Mouse (Mus musculus) E14TG2a.4 (cell line): ENCODE results near the gene Hist1h4b.
A peak's percentile ranks its signal among the peaks of the same experiment; 100 is the strongest.

Experiments used
- H3K27me3 ChIP-seq: 2 replicates; pipeline ENCODE4 v1.6.1; 2014; ENCODE audit warnings: low read length, control low read depth; ENCODE audit not compliant: insufficient read depth
- H3K36me3 ChIP-seq: 2 replicates; pipeline ENCODE4 v1.6.1; 2014; ENCODE audit warnings: low read length, control low read depth; ENCODE audit not compliant: insufficient read depth
- H3K4me1 ChIP-seq: replicated peaks from 2 replicates; pipeline ENCODE4 v1.6.1; 2014; ENCODE audit warnings: low read depth, low read length, control low read depth
- H3K4me3 ChIP-seq: replicated peaks from 2 replicates; pipeline ENCODE4 v1.5.1; 2014; ENCODE audit warnings: mild to moderate bottlenecking, low read length
- H3K9me3 ChIP-seq: 2 replicates; pipeline ENCODE4 v1.6.1; 2014; ENCODE audit warnings: low read length, control low read depth
- CTCF ChIP-seq: conservative IDR thresholded peaks from 2 replicates; pipeline ENCODE4 v1.5.1; 2014; ENCODE audit warnings: low read length
- NANOG ChIP-seq: IDR thresholded peaks from 2 replicates; pipeline ENCODE4 v1.6.1; 2014; ENCODE audit warnings: borderline replicate concordance, low read length, mixed read lengths
- POU5F1 ChIP-seq: IDR thresholded peaks from 2 replicates; pipeline ENCODE4 v1.6.1; 2014; ENCODE audit warnings: low read length, borderline replicate concordance

Gene Hist1h4b

DNA sequence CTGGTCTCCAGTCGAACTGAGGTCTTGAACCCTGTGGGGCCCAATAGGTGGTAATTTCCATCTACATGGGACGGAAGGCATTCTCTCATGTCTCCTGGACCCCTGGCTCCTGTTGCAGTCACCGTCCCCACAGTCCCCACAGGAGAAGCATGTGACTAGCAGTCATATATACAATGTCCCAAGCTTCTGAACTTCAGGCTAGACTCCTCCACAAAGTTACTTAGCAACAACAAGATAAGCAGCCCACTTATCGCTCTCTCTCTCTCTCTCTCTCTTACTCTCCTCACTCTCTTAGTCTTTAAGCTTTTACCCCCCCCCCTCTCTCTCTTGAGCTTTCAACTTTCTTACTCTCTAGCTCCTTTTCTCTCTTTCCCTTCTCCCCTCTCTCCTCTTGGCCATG, 32.6 kb upstream of the Hist1h4b start:
- Histone ChIP-seq H3K4me3 (no peak overlapping the region), H3K9me3 (no peaks in the 10 kb centered on the region), H3K27me3 (peaks cover 19% of the 10 kb centered on the region), H3K36me3 (no peaks in the 10 kb centered on the region), H3K4me1 (peaks cover 4% of the 10 kb centered on the region; the same call in 1 of the 2 replicates)
- TF ChIP-seq POU5F1 = no peak
- no peak for TF ChIP-seq CTCF
- no peak for TF ChIP-seq NANOG

DNA sequence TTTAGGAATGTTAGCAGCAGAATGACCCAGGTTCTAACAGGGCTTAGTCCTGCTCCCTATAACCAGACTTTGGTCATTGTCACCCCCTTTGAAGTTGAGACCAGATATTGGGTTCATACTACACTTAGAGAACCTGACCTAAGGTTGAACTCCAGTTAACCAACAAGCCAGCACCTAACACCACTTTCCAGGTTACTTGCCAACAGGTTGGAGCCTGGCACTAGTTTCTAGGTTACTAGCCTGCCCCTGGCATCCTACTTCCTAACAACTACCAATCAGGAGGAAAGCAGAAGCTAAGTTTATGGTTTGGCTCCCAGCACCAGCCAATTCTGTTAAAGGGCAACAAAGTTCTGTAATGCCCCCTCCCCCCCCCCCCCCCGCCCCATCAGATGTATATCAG, 31.6 kb upstream of the Hist1h4b start:
- Histone ChIP-seq H3K36me3 (no peaks in the 10 kb centered on the region), H3K9me3 (no peaks in the 10 kb centered on the region), H3K4me3 (no peak overlapping the region), H3K27me3 (peaks cover 21% of the 10 kb centered on the region), H3K4me1 (peaks cover 5% of the 10 kb centered on the region; the same call in 1 of the 2 replicates)
- no peak for TF ChIP-seq CTCF
- TF ChIP-seq POU5F1 = no peak
- TF ChIP-seq NANOG = no peak

DNA sequence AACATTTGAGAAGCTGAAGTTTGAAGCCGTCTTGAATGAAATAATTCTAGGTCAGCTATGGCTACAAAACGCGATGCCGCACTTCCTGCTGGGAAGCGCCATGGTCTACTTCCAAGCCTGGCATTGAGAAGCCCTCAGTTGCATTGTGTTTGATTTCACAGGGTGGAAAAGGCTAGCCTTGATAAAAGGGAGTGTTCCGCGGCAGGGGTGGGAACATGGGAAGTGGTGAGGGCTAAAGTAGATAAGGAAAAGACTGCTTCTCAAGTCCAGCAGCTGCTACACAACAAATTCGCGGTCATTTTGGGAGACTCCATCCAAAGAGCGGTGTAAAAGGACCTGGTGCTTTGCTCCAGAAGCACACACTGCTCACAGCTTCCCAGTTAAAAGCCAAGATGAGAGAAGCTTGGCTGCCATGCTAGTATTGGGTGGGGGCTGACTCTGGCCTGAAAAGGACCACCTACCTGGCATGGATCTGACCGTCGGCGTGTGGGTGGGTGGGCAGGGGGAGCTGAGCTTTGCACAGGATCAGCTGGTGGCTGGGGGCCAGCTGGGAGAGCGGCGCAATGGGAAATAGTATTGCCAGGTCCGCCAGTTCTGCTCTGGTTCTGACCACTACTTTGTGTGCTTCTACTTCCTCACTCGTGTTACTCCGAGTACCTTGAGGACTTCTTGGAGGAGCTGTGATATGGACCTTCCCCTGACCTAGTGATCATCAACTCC, 28.2 kb upstream of the Hist1h4b start:
- Histone ChIP-seq H3K36me3 (no peaks in the 10 kb centered on the region), H3K9me3 (no peaks in the 10 kb centered on the region), H3K4me3 (no peak overlapping the region), H3K27me3 (peaks cover 21% of the 10 kb centered on the region), H3K4me1 (peaks cover 5% of the 10 kb centered on the region; the same call in 1 of the 2 replicates)
- TF ChIP-seq POU5F1 = no peak

DNA sequence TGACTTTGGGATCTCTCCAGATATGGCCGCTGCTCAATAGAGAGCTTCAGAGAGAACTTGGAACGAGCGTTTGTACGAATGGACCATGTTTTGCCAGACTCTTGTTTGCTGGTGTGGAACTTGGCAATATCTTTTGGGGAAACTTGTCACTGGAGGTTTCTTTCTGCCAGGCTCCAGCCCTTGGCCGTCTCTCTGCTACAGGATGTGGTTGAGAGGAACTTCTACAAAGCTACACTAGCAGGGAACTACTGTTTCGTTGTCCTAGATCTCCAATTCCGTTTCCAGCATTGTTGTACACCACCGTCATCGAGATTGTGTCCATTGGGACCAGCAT, 27.7 kb upstream of the Hist1h4b start:
- no peak for TF ChIP-seq POU5F1
- TF ChIP-seq CTCF = no peak
- TF ChIP-seq NANOG = no peak
- no peaks in the 10 kb centered on the region for H3K9me3 ChIP-seq
- peaks cover 5% of the 10 kb centered on the region; the same call in 1 of the 2 replicates for H3K4me1 ChIP-seq
- no peaks in the 10 kb centered on the region for H3K36me3 ChIP-seq
- peaks cover 17% of the 10 kb centered on the region for H3K27me3 ChIP-seq
- H3K4me3 ChIP-seq = no peak overlapping the region

DNA sequence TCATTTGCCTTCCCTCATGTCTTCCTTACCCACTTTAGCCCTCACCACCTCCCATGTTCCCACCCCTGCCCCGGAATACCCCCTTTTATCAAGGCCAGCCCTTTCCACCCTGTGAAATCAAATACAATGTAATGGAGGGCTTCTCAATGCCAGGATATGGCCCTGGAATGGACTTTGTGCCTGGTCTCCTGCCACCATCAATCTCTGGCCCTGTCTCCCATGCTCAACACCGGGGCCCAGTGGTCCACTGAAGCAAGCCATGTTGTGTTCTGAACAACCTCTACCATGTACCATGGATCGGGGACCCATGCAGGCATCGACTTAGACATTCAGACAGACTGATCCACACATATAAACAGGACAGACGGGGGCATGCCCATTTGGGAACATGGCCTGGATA, 27.1 kb upstream of the Hist1h4b start:
- H3K36me3 ChIP-seq = no peaks in the 10 kb centered on the region
- H3K4me3 ChIP-seq = no peak overlapping the region
- H3K27me3 ChIP-seq = peaks cover 17% of the 10 kb centered on the region
- no peaks in the 10 kb centered on the region for H3K9me3 ChIP-seq
- H3K4me1 ChIP-seq = peaks cover 5% of the 10 kb centered on the region; the same call in 1 of the 2 replicates
- no peak for TF ChIP-seq CTCF
- no peak for TF ChIP-seq NANOG
- no peak for TF ChIP-seq POU5F1

DNA sequence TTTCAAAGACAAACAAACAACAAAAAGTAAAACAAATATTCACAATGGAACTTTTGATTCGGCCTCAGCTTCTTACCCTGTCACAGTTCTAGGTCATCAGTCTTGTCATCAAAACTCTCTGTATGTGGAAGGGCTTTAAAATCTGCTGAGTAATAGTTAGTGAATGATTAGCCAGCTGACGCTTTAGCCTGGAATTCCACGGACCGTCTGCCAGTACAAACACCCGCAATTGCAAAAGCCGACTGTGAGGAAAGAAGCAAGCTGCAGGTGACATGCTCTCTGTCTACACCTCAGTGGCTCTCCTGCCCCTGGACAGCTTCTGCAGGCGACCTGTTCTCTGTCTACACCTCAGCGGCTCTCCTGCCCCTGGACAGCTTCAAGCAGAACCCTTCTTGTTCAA, 26.3 kb upstream of the Hist1h4b start:
- H3K4me1 ChIP-seq = peaks cover 5% of the 10 kb centered on the region; the same call in 1 of the 2 replicates
- H3K4me3 ChIP-seq = no peak overlapping the region
- H3K27me3 ChIP-seq = peaks cover 17% of the 10 kb centered on the region
- no peaks in the 10 kb centered on the region for H3K9me3 ChIP-seq
- no peaks in the 10 kb centered on the region for H3K36me3 ChIP-seq
- TF ChIP-seq CTCF = no peak
- TF ChIP-seq NANOG = no peak
- no peak for TF ChIP-seq POU5F1

DNA sequence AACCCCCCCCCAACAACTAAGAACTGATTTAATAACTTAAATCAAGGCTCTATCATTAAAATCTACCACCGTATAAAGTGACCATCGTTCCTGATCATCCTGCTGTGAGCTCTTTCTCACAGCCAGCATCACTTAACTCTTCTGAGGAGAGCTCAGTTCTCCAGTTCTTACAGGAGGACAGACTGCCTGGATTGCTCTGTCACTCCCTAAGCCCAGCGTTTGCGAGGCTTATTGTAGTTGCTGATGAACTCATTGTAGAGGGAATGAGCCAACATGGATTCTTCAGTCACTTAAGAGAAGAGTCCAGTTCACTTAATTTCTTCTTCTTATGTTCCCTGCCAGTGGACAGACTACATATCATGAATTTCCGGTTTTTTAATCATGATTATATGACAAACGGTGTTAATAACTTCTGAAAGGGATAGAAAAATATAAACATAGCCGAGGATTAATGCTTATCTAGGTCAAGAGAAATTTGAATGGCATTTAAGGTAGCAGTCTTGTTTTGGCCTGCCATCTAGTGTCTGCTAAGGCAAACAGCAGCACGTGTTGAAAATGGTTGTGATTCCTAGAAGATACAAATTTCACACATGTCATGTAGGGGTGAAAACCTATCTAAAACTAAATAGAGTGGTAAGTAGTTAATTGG, 24.5 kb upstream of the Hist1h4b start:
- Histone ChIP-seq H3K27me3 (peaks cover 15% of the 10 kb centered on the region), H3K36me3 (no peaks in the 10 kb centered on the region), H3K4me1 (peaks cover 9% of the 10 kb centered on the region), H3K9me3 (no peaks in the 10 kb centered on the region), H3K4me3 (no peak overlapping the region)
- TF ChIP-seq CTCF (peak; percentile 68), POU5F1 (no peak)

DNA sequence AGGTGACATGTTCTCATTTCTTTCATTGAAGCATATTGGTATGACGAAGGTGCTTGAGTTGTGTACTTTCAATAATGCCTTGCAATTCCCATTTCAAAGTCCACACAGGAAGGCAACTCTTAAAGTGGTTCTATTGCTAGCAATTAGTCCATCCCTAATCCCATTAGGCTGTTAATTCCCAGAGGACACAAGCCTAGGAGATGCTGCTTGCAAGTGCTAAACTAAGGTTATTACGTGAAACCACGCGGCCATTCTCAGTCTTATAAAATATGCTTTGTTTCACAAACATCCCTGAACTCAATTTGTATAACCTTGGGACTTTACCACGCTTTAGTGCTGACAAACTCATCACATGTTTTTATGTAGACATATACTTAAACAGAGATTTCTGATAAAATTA, 19.7 kb upstream of the Hist1h4b start:
- H3K9me3 ChIP-seq = no peaks in the 10 kb centered on the region
- peaks cover 13% of the 10 kb centered on the region for H3K4me1 ChIP-seq
- TF ChIP-seq NANOG (no peak), CTCF (no peak), POU5F1 (no peak)
- no peak overlapping the region for H3K4me3 ChIP-seq
- H3K36me3 ChIP-seq = no peaks in the 10 kb centered on the region
- no peaks in the 10 kb centered on the region for H3K27me3 ChIP-seq

DNA sequence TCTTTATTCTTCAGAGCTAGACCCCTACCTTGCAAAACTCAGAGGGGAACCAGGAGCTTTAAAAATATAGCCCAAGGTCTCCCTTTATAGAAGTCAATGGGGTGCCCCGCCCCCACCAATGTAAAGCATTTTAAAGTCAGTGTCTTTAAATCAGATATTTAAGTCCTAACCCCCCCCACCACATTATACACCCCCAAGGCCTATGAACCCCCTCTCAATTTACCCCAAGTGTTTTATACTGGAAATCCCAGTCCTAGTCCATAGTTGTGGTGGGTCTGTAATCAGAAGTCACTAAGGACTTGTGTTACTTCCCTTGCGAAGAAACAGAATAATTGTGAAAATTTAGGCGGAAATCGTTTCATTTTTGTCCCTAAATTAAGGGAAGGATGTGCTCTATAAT, 18.8 kb upstream of the Hist1h4b start:
- Histone ChIP-seq H3K36me3 (no peaks in the 10 kb centered on the region), H3K4me1 (peaks cover 16% of the 10 kb centered on the region), H3K4me3 (peak overlapping the region; percentile 81), H3K27me3 (no peaks in the 10 kb centered on the region), H3K9me3 (no peaks in the 10 kb centered on the region)
- TF ChIP-seq POU5F1 (no peak), CTCF (no peak), NANOG (no peak)
